Mouse (Mus musculus): ENCODE results near the gene Nkx2-1.

DNA sequence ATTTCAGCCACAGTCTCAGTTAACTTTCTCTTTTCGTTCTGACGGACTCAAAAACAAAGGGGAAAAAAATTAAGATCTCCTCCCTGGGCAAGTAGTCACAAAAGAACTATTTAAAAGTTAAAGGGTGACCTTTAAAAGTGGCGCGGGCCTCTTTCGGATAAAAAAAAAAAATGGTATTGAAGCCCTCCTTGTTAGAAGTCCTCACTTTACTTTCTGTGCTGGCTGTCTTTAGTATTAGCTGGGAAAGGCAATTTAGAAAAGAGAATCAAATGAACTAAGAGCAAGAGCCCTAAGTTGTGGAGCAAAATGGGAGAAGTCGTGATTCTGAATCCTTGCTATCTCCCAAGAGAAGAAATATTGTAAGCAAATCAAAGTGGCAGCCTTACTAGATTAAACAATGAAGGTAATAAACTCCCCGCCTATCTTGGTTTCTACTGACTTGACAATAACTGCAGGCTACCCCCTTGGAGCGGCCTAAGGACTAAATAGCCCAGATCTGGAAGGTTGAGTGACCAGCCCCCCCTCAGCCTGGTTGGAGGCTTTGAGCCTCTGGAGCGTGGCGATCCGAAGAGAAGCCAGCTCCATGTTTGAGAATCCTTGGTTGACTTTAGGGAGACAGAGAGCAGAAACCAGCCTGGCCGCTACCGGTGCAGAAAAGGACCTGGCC lies 17.5 kb downstream of the Nkx2-1 start:
- TF ChIP-seq CTCF (IDR thresholded peaks at IDR 0.05; ENCODE audit: low read depth, low read length) (no peak), POLR2A (IDR thresholded peaks at IDR 0.05; ENCODE audit: extremely low read depth, insufficient read depth, low read length) (no peak)

Measured in liver, adult 2 months (tissue).